Comparison of ENCODE assay signal across 24 mouse cellular contexts in the genomic region with DNA sequence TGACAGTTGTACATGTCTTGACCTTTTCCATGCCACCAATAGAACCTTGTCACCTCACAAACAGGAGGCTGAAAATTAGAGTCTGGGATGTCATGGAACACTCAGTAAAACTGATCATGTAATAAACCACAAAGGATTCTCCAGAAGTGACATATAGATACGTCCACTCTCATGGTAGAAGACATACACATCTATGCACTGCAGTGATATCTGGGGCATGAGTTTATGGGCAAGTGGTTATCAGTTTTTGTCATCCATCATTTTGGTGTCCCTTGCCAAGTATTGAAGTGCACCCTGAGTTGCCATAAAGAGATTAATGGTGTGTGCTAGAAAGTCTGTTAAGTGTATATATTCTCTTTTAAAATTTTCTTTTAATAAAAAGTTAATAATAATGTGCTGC. TPM values are rescaled to one million over a fixed set of nuclear protein-coding genes. Genes with fewer than 3 reads are reported as not detected.
DNase-seq lines count a peak whose midpoint lies in the region; ATAC-seq and TF ChIP-seq lines count a peak whose summit lies in the region.
"Had no signal": no experiment of that assay in that cellular context is flagged by ENCODE, and none has a peak within 500 bp of the region (broad histone marks: within the 10 kb centered on the region; RNA-seq: fewer than 3 reads in every experiment).

No protein-coding gene starts in this region.

- no peaks in the 10 kb centered on the region for H3K27me3 ChIP-seq in liver, embryonic 11.5 days (replicated peaks; ENCODE audit: control insufficient read depth, insufficient read depth, low read length)
- no peaks in the 10 kb centered on the region for H3K27me3 ChIP-seq in liver, embryonic 14.5 days (ENCODE audit: control insufficient read depth, insufficient read depth, low read length)
- H3K27me3 ChIP-seq: embryonic facial prominence, embryonic 12.5 days; forebrain, embryonic 13.5 days; hindbrain, embryonic 12.5 days had no signal

- peak; percentile 47; the same call in 1 of the 2 replicates for ATAC-seq in liver, embryonic 11.5 days (replicated peaks; ENCODE audit: low FRiP score)
- ATAC-seq in liver, embryonic 14.5 days (ENCODE audit: insufficient read depth) = peak; percentile 76
- peak; percentile 91 for ATAC-seq in megakaryocyte progenitor cell, adult 5-6 weeks (replicated peaks; ENCODE audit: poor library complexity)
- ATAC-seq: CD4-positive, CD25-positive, alpha-beta regulatory T cell, adult 4 months; forebrain, embryonic 13.5 days; forebrain, postnatal 0 days; hindbrain, embryonic 16.5 days had no signal

- H3K9ac ChIP-seq in liver, embryonic 11.5 days (ENCODE audit: low read depth, low read length) = no peak overlapping the region
- H3K9ac ChIP-seq in liver, embryonic 14.5 days (replicated peaks) = no peak overlapping the region
- H3K9ac ChIP-seq: embryonic facial prominence, embryonic 12.5 days; forebrain, embryonic 13.5 days; forebrain, postnatal 0 days; hindbrain, embryonic 12.5 days had no signal

- peaks cover 6% of the 10 kb centered on the region for H3K4me1 ChIP-seq in liver, embryonic 11.5 days (replicated peaks; ENCODE audit: control insufficient read depth, insufficient read depth, low read length)
- peaks cover 2 to 6% of the 10 kb centered on the region in 2 experiments; a peak in 2 of 4 replicates for H3K4me1 ChIP-seq in liver, embryonic 14.5 days (replicated peaks; ENCODE audit: control insufficient read depth in 2 of 2, insufficient read depth in 2 of 2, low read length in 1 of 2)
- H3K4me1 ChIP-seq: embryonic facial prominence, embryonic 12.5 days had no signal

- 78% methylated on average over 1 of the region's 1 CpGs for WGBS in liver, embryonic 11.5 days
- WGBS in liver, embryonic 14.5 days (ENCODE audit: insufficient replicate concordance) = 38% methylated on average over 1 of the region's 1 CpGs

- peaks cover 6% of the 10 kb centered on the region; the same call in 1 of the 2 replicates for H3K36me3 ChIP-seq in liver, embryonic 11.5 days (ENCODE audit: control insufficient read depth, insufficient read depth, low read length)
- H3K36me3 ChIP-seq in liver, embryonic 14.5 days (replicated peaks; ENCODE audit: control insufficient read depth, insufficient read depth, low read depth) = no peaks in the 10 kb centered on the region; the same call in none of the 2 replicates

- no peak for TF ChIP-seq CTCF in liver, embryonic 14.5 days (IDR thresholded peaks at IDR 0.05; ENCODE audit: low read depth)

- no peaks in the 10 kb centered on the region for H3K9me3 ChIP-seq in liver, embryonic 11.5 days (ENCODE audit: control insufficient read depth, low read length)
- no peaks in the 10 kb centered on the region for H3K9me3 ChIP-seq in liver, embryonic 14.5 days (ENCODE audit: control insufficient read depth, low read length)
- H3K9me3 ChIP-seq: embryonic facial prominence, embryonic 12.5 days; forebrain, embryonic 13.5 days; G1E; heart, embryonic 10.5 days; hindbrain, embryonic 12.5 days had no signal

- peak; percentile 73 for TF ChIP-seq EP300 in liver, embryonic 14.5 days (IDR thresholded peaks at IDR 0.05; ENCODE audit: low read depth)

- H3K4me2 ChIP-seq in liver, embryonic 11.5 days = no peak overlapping the region
- H3K4me2 ChIP-seq in liver, embryonic 14.5 days (ENCODE audit: low read depth) = no peak overlapping the region
- H3K4me2 ChIP-seq: embryonic facial prominence, embryonic 12.5 days; forebrain, embryonic 13.5 days; hindbrain, embryonic 12.5 days had no signal

- no peak for DNase-seq in liver, embryonic 11.5 days (ENCODE audit: low spot score)
- DNase-seq in liver = no peak
- DNase-seq in liver, embryonic 14.5 days (ENCODE audit: low read depth in 3 of 3, low spot score in 3 of 3) = peak in 1 of 3 experiments; percentile 10
- DNase-seq in gastrocnemius, postnatal 4 days (ENCODE audit: low spot score in 2 of 2) = no peak
- DNase-seq in thymus, postnatal 14 days = no peak
- DNase-seq in lung, postnatal 4 days = no peak
- DNase-seq: adrenal gland, postnatal 10 days; B cell, adult 2 months; cerebellum, adult 11 months; cerebellum, adult 8-10 months; cerebellum, postnatal 14 days; forebrain, postnatal 0 days; gastrocnemius, postnatal 25 days; heart, adult 11 months; heart, postnatal 10 days; heart, postnatal 4 days had no signal

- H3K4me3 ChIP-seq in liver, embryonic 11.5 days (ENCODE audit: low read depth, low read length) = no peak overlapping the region
- H3K4me3 ChIP-seq in liver, embryonic 14.5 days (ENCODE audit: insufficient read depth in 1 of 2, low read depth in 2 of 2, low read length in 2 of 2) = no peak overlapping the region
- H3K4me3 ChIP-seq: embryonic facial prominence, embryonic 12.5 days; forebrain, embryonic 13.5 days; heart, embryonic 10.5 days; hindbrain, embryonic 12.5 days had no signal

- no peak overlapping the region for H3K27ac ChIP-seq in liver, embryonic 11.5 days (ENCODE audit: low read depth, low read length)
- H3K27ac ChIP-seq in liver, embryonic 14.5 days = no peak overlapping the region
- H3K27ac ChIP-seq: embryonic facial prominence, embryonic 12.5 days; forebrain, embryonic 13.5 days; heart, embryonic 10.5 days; hindbrain, embryonic 12.5 days had no signal

RNA-seq across cellular contexts. Expression of a gene that starts 25.6 kb away (rescaled TPM):
- polyA plus RNA-seq in liver, embryonic 11.5 days (2014; fragmentation: Nextera tagmentation; extraction: Ambion mirVana) = 24.8 and 25.8 TPM in 2 replicates
- 7.9 and 8.5 TPM in 2 replicates for polyA plus RNA-seq in liver, embryonic 14.5 days (2012; rRNA removed)
- 8.1 and 10.2 TPM in 2 replicates for polyA plus RNA-seq in liver, embryonic 14.5 days (2014; fragmentation: Nextera tagmentation; extraction: Ambion mirVana)
- 64.1 and 66.2 TPM in 2 replicates for total RNA-seq in megakaryocyte progenitor cell, adult 5-6 weeks (2015)
- 35.7 and 36.1 TPM in 2 replicates for total RNA-seq in megakaryocyte progenitor cell, adult 5-6 weeks (2017)
- 10 to 100 TPM; 46.0 to 50.8 TPM for total RNA-seq in gastrocnemius, postnatal 4 days (2021)
